Mouse (Mus musculus) kidney, postnatal 25 days (tissue): ENCODE measurements at regions not wholly inside any gene's neighbourhood (a gene's known extent, or its start where the extent isn't known, plus 50 kb on each side); places are given as distances from the start of the nearest gene placed in this dataset.

ENCODE experiments used
- DNase-seq, 2 experiments: peaks; one replicate each; pipeline ENCODE4 v3.0.0; 2021; ENCODE audit warnings: mixed read lengths in 2 of 2

DNA sequence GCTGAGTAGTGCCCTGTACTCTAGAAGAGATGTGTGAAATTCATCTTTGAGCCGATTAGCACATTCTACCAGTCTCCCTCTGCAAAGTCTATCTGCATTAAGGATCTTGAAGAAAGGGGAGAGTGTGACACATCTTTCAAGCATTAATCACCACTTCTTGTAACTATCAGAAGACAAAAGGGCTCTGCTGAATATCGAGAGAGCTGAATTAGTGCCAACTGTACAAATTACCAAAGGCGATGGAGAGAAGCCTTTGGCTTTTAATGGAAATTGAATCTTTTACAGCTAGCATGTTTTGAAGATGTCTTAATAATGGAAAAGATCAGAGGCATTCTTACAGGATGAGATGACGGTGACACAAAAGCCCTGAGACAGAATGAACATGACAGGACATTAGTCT is 97.2 kb upstream of the Pam start:
- DNase-seq = no peak

- no peak for DNase-seq
Observed at GRCm38 (mm10) chr1:98192044-98192484, 96.6 kb upstream of the Pam start.

- no peak for DNase-seq
Observed at GRCm38 (mm10) chr1:98191331-98191730, 95.9 kb upstream of the Pam start.

- no peak for DNase-seq
Observed at GRCm38 (mm10) chr1:98190741-98191140, 95.3 kb upstream of the Pam start.

DNA sequence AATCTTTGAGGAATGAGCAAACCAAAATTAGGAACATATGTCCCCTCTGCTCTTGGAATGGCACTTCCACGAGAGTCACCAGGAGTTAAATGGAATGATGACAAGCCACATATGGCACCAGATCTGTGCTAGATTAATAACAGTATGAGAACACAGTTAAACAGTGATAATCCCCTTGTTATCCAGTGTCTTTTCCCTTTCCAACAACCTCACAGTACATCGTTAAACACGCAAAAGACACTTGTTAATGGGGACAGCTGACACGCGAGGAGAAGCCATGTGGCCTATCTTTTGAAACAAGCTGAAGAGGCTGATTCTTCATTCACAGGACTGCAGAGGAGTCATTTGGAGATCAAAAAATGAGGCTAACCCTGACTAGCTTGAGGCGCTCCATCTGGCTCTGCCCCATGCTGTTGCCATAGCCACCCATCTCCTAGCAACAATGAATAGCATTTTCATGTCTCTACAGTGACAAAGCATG is 94.6 kb upstream of the Pam start:
- DNase-seq = no peak

DNA sequence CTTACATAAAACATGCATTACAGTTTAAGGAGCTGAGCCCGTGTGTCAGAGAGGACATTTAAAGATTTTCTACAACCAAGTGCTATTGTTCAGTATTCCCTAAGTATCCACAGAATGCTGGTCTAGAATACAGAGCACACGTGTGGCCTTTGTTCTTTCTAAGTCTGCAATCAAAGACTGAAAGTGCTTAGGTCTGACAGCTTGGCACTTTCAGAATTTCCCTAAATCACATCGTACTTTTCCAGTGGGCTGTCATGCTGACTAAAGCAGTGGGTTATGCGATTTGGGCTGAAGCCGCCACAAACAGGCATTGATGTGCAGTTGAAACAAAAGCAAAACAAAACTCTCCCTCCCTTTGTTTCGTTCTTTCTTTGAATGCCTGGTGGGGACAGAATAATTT is 84.9 kb upstream of the Pam start:
- DNase-seq = no peak

- peak; percentile 54 to 76 for DNase-seq
Observed at GRCm38 (mm10) chr1:98179030-98179429, 83.6 kb upstream of the Pam start.

DNA sequence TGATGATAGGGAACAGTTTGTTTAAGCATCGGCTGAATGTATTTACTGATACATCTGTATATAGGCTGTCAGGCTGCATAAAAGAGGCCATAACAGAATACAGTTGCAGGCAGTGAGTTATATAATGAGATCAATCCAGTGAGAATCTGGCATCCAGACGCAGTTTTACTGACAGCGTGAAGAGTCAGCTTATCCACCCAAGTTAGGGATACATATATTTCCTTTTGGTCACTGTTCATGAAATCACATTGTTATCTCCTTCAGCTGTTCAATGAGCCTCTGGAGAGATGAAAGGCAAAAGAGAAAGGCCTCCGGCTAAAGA is 79.3 kb upstream of the Pam start:
- no peak for DNase-seq

- no peak for DNase-seq
Observed at GRCm38 (mm10) chr1:98173907-98174810, 78.7 kb upstream of the Pam start.

GRCm38 (mm10) chr1:98173431-98173830 is 78.0 kb upstream of the Pam start:
- no peak for DNase-seq

- DNase-seq = no peak
Observed at GRCm38 (mm10) chr1:98171291-98171690, 75.8 kb upstream of the Pam start.

- no peak for DNase-seq
Observed at GRCm38 (mm10) chr1:98169352-98169751, 73.9 kb upstream of the Pam start.

DNA sequence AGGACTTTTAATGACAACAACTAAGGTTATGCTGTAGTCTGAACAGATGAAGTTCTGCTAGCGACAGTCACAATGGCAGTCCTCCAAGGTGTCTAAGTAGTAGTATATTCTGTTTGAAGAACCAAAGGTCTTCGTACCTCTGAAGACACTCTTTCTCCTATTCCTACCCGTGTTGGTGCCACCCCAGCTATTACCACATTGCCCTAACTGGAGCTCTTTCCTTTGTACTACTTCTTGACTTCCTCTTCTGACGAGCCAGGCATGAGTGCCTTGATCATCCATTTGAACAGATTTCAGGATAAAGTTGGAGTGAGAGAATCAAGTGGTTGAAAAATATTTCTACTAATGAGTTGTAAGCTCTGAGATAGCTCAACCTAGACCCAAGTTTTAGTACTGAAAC is 72.4 kb upstream of the Pam start:
- DNase-seq = no peak

- DNase-seq = no peak
Observed at GRCm38 (mm10) chr1:98162639-98162927, 67.1 kb upstream of the Pam start.

- no peak for DNase-seq
Observed at GRCm38 (mm10) chr1:98161882-98162638, 66.6 kb upstream of the Pam start.

DNA sequence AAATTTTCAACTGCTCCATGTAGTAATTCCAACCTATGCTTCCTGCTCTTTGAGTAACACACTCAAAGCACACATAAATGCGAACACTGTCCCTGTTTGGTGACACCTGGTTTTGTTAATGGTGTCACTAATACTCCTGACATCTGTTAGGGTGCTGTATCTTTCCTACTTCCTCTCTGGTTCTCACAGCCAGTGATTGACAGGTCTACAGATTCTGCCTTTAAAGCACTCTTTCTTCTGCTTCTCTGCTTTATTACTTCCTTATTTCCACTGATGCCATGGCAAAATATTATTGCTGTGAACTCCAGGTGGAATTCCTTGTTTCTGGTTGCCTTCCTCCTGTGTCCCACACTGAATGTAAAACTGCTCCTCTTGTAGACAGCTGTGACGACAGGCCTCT is 63.5 kb upstream of the Pam start:
- DNase-seq = no peak

DNA sequence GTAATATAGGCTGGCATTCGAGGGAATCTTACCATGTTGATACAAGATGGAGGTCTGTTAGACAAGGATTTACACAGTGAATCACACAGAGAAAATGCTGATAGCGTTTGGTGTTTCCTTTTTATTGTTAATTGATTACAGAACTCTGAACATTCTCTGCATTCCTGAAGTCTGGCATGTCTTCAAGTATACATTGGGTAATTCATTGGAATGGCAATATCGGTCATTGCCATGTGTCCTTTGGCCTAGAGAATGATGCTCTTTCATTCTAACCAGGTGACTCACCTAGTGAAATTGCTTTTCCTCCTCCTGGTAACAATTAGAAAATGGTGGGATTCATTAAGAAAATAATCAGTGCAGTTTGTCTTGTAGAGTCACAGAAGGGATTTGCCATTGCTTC is 51.9 kb upstream of the Pam start:
- no peak for DNase-seq
